Mouse (Mus musculus) heart, postnatal 4 days (tissue): ENCODE measurements around the gene Bsx. TPM values are rescaled to one million over a fixed set of nuclear protein-coding genes. Genes with fewer than 3 reads are reported as not detected.

ENCODE experiments used
- DNase-seq: peaks from one replicate; pipeline ENCODE4 v3.0.0; 2021
- total RNA-seq, 2 experiments: library from RNA; stranded (reverse); gene quantifications; 2 replicates each; pipeline ENCODE4 v1.2.3; 2021

The Bsx gene
- total RNA-seq = not detected

GRCm38 (mm10) chr9:40873556-40874470 lies at the start of gene Bsx:
Gene Bsx, plus strand, starts transcription at chr9:40874127.
- DNase-seq = peak; percentile 83

GRCm38 (mm10) chr9:40825601-40826000 lies 48.3 kb upstream of the Bsx start:
- DNase-seq = no peak

GRCm38 (mm10) chr9:40827366-40827765 lies 46.6 kb upstream of the Bsx start:
- no peak for DNase-seq

GRCm38 (mm10) chr9:40834569-40834968 lies 39.4 kb upstream of the Bsx start:
- peak; percentile 85 for DNase-seq

- DNase-seq = no peak
Measured at GRCm38 (mm10) chr9:40836681-40837080, 37.2 kb upstream of the Bsx start.

- DNase-seq = no peak
Measured at GRCm38 (mm10) chr9:40839662-40840061, 34.3 kb upstream of the Bsx start.

GRCm38 (mm10) chr9:40851515-40851914 lies 22.4 kb upstream of the Bsx start:
- no peak for DNase-seq

- no peak for DNase-seq
Measured at GRCm38 (mm10) chr9:40858461-40859160, 15.3 kb upstream of the Bsx start.

GRCm38 (mm10) chr9:40859196-40859595 lies 14.7 kb upstream of the Bsx start:
- DNase-seq = no peak

GRCm38 (mm10) chr9:40870331-40870730 lies 3.6 kb upstream of the Bsx start:
- DNase-seq = no peak

GRCm38 (mm10) chr9:40871369-40872155 lies 2.4 kb upstream of the Bsx start:
- DNase-seq = no peak

GRCm38 (mm10) chr9:40872156-40872478 lies 1.8 kb upstream of the Bsx start:
- DNase-seq = no peak

- no peak for DNase-seq
Measured at GRCm38 (mm10) chr9:40874961-40875360, 1.0 kb downstream of the Bsx start.

GRCm38 (mm10) chr9:40875431-40875830 lies 1.5 kb downstream of the Bsx start:
- DNase-seq = no peak

GRCm38 (mm10) chr9:40876164-40876563 lies 2.2 kb downstream of the Bsx start:
- no peak for DNase-seq

GRCm38 (mm10) chr9:40876693-40877092 lies 2.8 kb downstream of the Bsx start:
- DNase-seq = no peak

GRCm38 (mm10) chr9:40877146-40877880 lies 3.4 kb downstream of the Bsx start:
- no peak for DNase-seq

GRCm38 (mm10) chr9:40877881-40878235 lies 3.9 kb downstream of the Bsx start:
- DNase-seq = no peak

- no peak for DNase-seq
Measured at GRCm38 (mm10) chr9:40878291-40878945, 4.5 kb downstream of the Bsx start.

GRCm38 (mm10) chr9:40878998-40879397 lies 5.1 kb downstream of the Bsx start:
- DNase-seq = no peak

GRCm38 (mm10) chr9:40885669-40886068 lies 11.7 kb downstream of the Bsx start:
- no peak for DNase-seq

- DNase-seq = no peak
Measured at GRCm38 (mm10) chr9:40889389-40889788, 15.5 kb downstream of the Bsx start.
